Mouse (Mus musculus) hindbrain, embryonic 15.5 days (tissue): ENCODE data around the gene Tgfbr2. TPM values are rescaled to one million over a fixed set of nuclear protein-coding genes. Genes with fewer than 3 reads are reported as not detected.
A peak's percentile ranks its signal among the peaks of the same experiment; 100 is the strongest.
"Not testable (repeated sequence)": the region's sequence is repeated elsewhere in the genome, so short reads cannot be mapped to it uniquely, and the experiment has no call there.

Experiments used
- ATAC-seq: fragments of 200-750 bp; cut with Nextera tagmentation; 2 replicates; pipeline ENCODE4 v1.8.0; 2017; ENCODE audit warnings: low read depth, moderate number of reproducible peaks, moderate TSS enrichment; ENCODE audit not compliant: low FRiP score
- H3K27ac ChIP-seq: fragments of 300-500 bp; sonication (generic); replicated peaks from 2 replicates; pipeline ENCODE4 v1.5.1; 2015; ENCODE audit warnings: mild to moderate bottlenecking, inconsistent platforms
- H3K27me3 ChIP-seq: fragments of 300-500 bp; sonication (generic); 2 replicates; pipeline ENCODE4 v1.6.1; 2015; ENCODE audit warnings: control low read depth, inconsistent platforms
- H3K36me3 ChIP-seq: fragments of 300-500 bp; sonication (generic); 2 replicates; pipeline ENCODE4 v1.6.1; 2015; ENCODE audit warnings: control low read depth, inconsistent platforms
- H3K4me1 ChIP-seq: fragments of 300-500 bp; sonication (generic); replicated peaks from 2 replicates; pipeline ENCODE4 v1.6.1; 2015; ENCODE audit warnings: control low read depth, inconsistent platforms
- H3K4me2 ChIP-seq: fragments of 300-500 bp; sonication (generic); 2 replicates; pipeline ENCODE4 v1.6.1; 2015; ENCODE audit warnings: moderate library complexity, mild to moderate bottlenecking, inconsistent platforms
- H3K4me3 ChIP-seq: fragments of 300-500 bp; sonication (generic); 2 replicates; pipeline ENCODE4 v1.5.1; 2015; ENCODE audit warnings: mild to moderate bottlenecking, inconsistent platforms
- H3K9ac ChIP-seq: fragments of 300-500 bp; sonication (generic); 2 replicates; pipeline ENCODE4 v1.6.1; 2015; ENCODE audit warnings: inconsistent platforms
- H3K9me3 ChIP-seq: fragments of 300-500 bp; sonication (generic); 2 replicates; pipeline ENCODE4 v1.6.1; 2016; ENCODE audit warnings: control low read depth, inconsistent platforms
- whole genome bisulfite sequencing: fragments of 180-500 bp; shearing (Covaris S2); methylation state at CpG from one replicate; pipeline ENCODE4 v1.1.7; 2015; 5-methylcytosine and 5-hydroxymethylcytosine counted together
- polyA plus RNA-seq: library from polyadenylated mRNA; unstranded; fragments of >200 nt; fragmentation: Nextera tagmentation; extraction: Ambion mirVana; gene quantifications from 2 replicates; pipeline ENCODE4 v1.2.1, GENCODE M21; 2015

Tgfbr2 gene
- polyA plus RNA-seq, 1 experiment from 2014 or later: 9.8 TPM

DNA sequence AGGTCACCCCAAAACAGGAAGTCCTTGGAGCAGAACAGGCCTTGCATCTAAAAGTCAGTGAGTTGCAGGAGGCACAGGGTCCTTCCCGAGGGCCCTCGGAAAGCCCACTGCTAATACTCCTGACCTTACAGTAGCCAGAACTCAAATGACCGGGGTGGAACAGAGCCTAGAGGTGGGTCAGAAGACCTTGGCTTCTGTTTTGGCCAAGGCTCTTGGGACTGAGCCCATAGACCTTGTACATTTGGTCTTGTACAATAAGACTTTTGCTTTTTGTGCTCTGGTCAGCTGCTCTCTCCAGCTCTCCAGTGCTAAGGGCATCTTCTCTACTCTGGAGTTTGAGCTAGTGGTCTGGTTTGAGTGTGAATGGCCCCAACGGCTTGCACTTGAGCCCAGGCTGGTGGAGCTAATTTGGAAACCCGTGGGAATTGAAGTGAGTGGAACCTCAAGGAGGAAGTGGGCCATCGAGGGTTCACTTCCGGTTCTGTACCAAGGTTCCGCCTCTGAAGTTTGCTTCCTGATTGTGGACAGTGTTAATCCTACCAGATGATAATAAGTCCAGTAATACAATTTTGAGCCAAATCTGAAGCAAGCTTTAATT, 91.3 kb downstream of the Tgfbr2 start:
- no peak overlapping the region for H3K9ac ChIP-seq
- no peaks in the 10 kb centered on the region for H3K36me3 ChIP-seq
- H3K4me3 ChIP-seq: no peak overlapping the region
- WGBS: 88% methylated on average over 8 of the region's 8 CpGs
- H3K4me2 ChIP-seq: no peak overlapping the region
- no peaks in the 10 kb centered on the region for H3K9me3 ChIP-seq
- H3K27ac ChIP-seq: no peak overlapping the region; the same call in 1 of the 2 replicates
- no peak for ATAC-seq
- H3K4me1 ChIP-seq: no peaks in the 10 kb centered on the region
- no peaks in the 10 kb centered on the region for H3K27me3 ChIP-seq

DNA sequence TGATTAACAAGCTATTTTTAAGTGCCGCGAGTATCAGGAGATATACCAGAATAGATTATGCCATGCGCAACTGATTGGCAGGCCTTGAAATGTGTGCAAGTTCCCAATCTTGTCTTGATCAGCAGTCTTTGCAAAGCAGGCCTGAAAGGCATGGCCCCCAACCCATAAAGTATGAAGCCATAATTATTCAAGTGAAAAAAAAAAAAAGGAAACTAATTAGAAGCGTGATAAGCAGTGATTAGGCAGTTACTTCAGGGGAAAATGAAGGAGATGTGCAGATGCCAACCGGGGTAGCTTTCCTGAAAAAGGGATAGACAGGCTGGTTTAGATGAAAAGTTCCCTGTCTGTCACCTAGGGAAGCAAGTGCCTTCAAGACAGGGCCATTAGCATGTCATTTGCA, 91.9 kb downstream of the Tgfbr2 start:
- H3K4me1 ChIP-seq: no peaks in the 10 kb centered on the region
- 65% methylated on average over 5 of the region's 5 CpGs for WGBS

DNA sequence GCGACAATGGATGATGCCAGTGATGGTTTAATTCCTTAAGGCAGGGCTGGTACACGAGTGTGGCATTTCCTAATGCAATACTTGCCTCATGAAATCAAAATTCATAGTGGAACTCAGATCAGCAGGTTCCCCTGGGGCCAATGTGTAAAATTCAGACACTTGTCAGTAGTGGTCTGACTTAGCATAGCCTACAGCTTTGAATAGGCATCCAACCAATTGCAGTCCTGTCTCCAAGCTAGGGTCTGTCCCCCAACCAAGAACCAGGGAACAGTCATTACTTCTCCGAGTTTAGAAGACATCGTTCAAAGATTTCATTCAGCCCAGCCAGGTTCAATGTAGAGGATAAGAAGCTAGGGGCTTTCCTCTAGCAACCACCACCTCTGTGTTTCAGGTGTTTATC, 93.4 kb downstream of the Tgfbr2 start:
- no peaks in the 10 kb centered on the region for H3K4me1 ChIP-seq
- no peaks in the 10 kb centered on the region for H3K9me3 ChIP-seq
- ATAC-seq: no peak
- no peak overlapping the region for H3K4me3 ChIP-seq
- no peak overlapping the region for H3K27ac ChIP-seq
- H3K36me3 ChIP-seq: no peaks in the 10 kb centered on the region
- no peak overlapping the region for H3K4me2 ChIP-seq
- no peak overlapping the region for H3K9ac ChIP-seq
- WGBS: 79% methylated on average over 4 of the region's 4 CpGs
- H3K27me3 ChIP-seq: no peaks in the 10 kb centered on the region

More for the DNA sequence above, 91.9 kb downstream of the Tgfbr2 start:
- Histone ChIP-seq H3K27me3 (no peaks in the 10 kb centered on the region), H3K4me3 (no peak overlapping the region), H3K9me3 (no peaks in the 10 kb centered on the region), H3K4me2 (no peak overlapping the region), H3K27ac (no peak overlapping the region; the same call in 1 of the 2 replicates), H3K36me3 (no peaks in the 10 kb centered on the region), H3K9ac (no peak overlapping the region)
- ATAC-seq: no peak

DNA sequence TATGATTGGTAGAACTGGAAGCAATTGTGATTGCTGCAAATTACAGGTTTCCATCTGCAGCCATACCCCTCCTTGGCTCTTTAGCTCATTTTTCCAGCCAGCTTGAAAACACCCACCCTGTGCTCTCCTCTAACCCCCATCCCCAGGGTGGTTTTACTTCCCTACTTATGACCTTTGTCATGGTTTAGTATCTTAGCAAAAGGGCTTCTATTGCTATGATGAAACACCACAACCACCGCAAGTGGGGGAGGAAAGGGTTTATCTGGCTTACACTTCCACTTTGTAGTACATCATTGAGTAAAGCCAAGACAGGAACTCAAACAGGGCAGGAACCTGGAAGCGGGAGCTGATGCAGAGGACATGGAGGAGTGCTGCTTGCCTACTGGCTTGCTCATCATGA, 97.7 kb downstream of the Tgfbr2 start:
- Histone ChIP-seq H3K27ac (no peak overlapping the region), H3K4me1 (no peaks in the 10 kb centered on the region), H3K9ac (no peak overlapping the region), H3K27me3 (no peaks in the 10 kb centered on the region), H3K9me3 (no peaks in the 10 kb centered on the region), H3K36me3 (no peaks in the 10 kb centered on the region), H3K4me3 (no peak overlapping the region), H3K4me2 (no peak overlapping the region)
- 97% methylated on average over 2 of the region's 2 CpGs for WGBS
- no peak for ATAC-seq

DNA sequence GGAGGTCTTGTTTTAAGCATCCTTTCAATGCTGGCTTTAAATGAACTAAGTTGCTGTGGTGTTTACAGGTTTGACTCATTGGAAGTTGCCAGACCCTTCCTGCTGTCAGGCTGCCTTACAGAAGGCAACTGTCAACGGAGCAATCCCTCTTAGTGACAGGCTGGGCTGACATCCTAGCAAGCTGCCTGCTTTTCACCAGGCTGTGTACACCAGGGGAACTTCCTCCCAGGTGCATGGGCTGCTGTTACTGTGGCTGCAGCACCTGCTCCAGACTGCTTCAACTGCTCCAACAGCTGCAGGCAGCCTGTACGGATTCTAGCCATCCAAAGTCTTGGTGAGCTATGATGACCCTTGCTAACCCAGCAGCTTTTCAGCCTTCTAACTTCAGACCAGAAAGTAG, 98.2 kb downstream of the Tgfbr2 start:
- Histone ChIP-seq H3K4me2 (no peak overlapping the region), H3K4me3 (no peak overlapping the region), H3K27me3 (no peaks in the 10 kb centered on the region), H3K36me3 (no peaks in the 10 kb centered on the region), H3K4me1 (no peaks in the 10 kb centered on the region), H3K27ac (no peak overlapping the region), H3K9ac (no peak overlapping the region), H3K9me3 (no peaks in the 10 kb centered on the region)
- ATAC-seq: no peak
- WGBS: 74% methylated on average over 2 of the region's 2 CpGs

GRCm38 (mm10) chr9:116076163-116076562, 99.0 kb downstream of the Tgfbr2 start:
- no peaks in the 10 kb centered on the region for H3K36me3 ChIP-seq
- H3K9me3 ChIP-seq: no peaks in the 10 kb centered on the region
- ATAC-seq: no peak
- no peak overlapping the region for H3K27ac ChIP-seq
- 73% methylated on average over 4 of the region's 4 CpGs for WGBS
- H3K27me3 ChIP-seq: no peaks in the 10 kb centered on the region
- H3K4me1 ChIP-seq: 0 out of 2 replicates have a peak, but pooled peaks cover under 1% of the 10 kb centered on the region
- H3K4me3 ChIP-seq: no peak overlapping the region
- H3K4me2 ChIP-seq: no peak overlapping the region
- H3K9ac ChIP-seq: no peak overlapping the region

- not testable (repeated sequence) for H3K4me3 ChIP-seq, H3K27ac ChIP-seq, H3K4me2 ChIP-seq, H3K27me3 ChIP-seq, H3K9ac ChIP-seq, H3K36me3 ChIP-seq, H3K9me3 ChIP-seq, ATAC-seq, H3K4me1 ChIP-seq
- WGBS: 92% methylated on average over 1 of the region's 1 CpGs
These were observed 103.6 kb downstream of the Tgfbr2 start for GRCm38 (mm10) chr9:116071561-116071960.

DNA sequence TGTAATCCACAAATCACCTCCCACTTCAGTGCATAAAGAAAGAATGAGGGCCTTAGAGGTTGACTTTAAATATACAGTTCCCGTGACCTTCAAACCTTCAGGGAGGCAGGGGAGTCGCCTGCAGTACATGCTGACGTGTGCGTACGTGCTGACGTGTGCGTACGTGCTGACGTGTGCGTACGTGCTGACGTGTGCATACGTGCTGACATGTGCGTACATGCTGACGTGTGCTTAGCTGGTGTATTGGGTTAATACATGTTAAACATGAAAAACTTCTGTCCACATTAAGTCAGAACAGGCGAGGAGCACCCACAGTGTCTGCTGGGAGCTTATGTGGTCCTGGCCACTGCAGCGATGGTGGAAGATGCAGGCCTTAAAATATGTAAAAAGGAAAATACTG, 110.4 kb downstream of the Tgfbr2 start:
- H3K27ac ChIP-seq: no peak overlapping the region
- no peak overlapping the region for H3K4me3 ChIP-seq
- ATAC-seq: no peak
- H3K4me2 ChIP-seq: no peak overlapping the region
- H3K9ac ChIP-seq: no peak overlapping the region
- H3K4me1 ChIP-seq: no peaks in the 10 kb centered on the region
- WGBS: 90% methylated on average over 17 of the region's 17 CpGs
- no peaks in the 10 kb centered on the region for H3K27me3 ChIP-seq
- no peaks in the 10 kb centered on the region for H3K36me3 ChIP-seq
- no peaks in the 10 kb centered on the region for H3K9me3 ChIP-seq

DNA sequence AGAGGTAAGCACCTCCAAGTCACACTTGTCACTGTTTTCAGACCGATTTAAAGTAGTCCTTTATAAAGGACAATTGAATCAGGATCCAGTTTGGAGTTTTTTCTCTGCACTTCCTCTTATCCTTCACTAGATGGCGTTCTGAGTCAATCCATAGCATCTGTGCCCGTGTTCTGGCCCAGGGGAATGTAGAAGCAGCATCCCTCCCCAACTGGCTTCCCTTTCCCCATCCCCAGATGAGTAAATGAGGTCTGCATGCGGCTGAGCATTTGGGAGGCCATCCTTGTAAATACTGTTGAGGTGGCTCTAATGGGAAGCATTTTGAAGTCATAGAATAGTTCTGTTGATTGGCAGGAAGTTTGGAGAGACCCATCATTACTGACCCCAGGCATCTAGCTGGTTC, 114.5 kb downstream of the Tgfbr2 start:
- H3K27ac ChIP-seq: no peak overlapping the region
- WGBS: 11% methylated on average over 4 of the region's 4 CpGs
- no peak for ATAC-seq

GRCm38 (mm10) chr9:116059156-116059555, 116.0 kb downstream of the Tgfbr2 start:
- Histone ChIP-seq H3K4me1 (no peaks in the 10 kb centered on the region; the same call in 1 of the 2 replicates), H3K9ac (no peak overlapping the region), H3K27me3 (no peaks in the 10 kb centered on the region), H3K9me3 (no peaks in the 10 kb centered on the region), H3K27ac (no peak overlapping the region), H3K4me3 (no peak overlapping the region), H3K36me3 (no peaks in the 10 kb centered on the region), H3K4me2 (no peak overlapping the region)
- peak; percentile 63; the same call in 1 of the 2 replicates for ATAC-seq
- WGBS: 65% methylated on average over 4 of the region's 4 CpGs

More for the DNA sequence above, 114.5 kb downstream of the Tgfbr2 start:
- Histone ChIP-seq H3K4me3 (no peak overlapping the region), H3K36me3 (no peaks in the 10 kb centered on the region), H3K27me3 (no peaks in the 10 kb centered on the region), H3K9me3 (no peaks in the 10 kb centered on the region), H3K4me1 (no peaks in the 10 kb centered on the region; the same call in 1 of the 2 replicates), H3K9ac (no peak overlapping the region), H3K4me2 (no peak overlapping the region)

DNA sequence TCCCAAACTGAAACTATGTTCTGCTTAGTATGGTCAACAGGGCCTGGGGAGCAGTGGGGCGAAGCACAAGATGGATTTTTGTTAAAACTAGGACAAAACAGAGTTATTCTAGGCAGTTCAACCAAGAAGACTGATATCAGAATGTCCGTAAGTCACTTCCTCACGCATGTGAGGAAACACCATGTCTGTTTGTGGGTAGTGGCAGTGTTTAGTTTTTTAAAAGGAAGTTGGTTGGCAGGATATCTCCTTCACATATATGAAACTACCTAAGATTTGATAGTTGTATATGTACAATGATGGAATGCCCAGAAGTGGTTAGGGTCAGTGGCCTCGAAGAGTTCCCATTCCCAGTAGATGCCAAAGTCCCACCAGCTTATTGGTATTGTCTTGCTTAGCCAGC, 116.7 kb downstream of the Tgfbr2 start:
- H3K9me3 ChIP-seq: no peaks in the 10 kb centered on the region
- no peak overlapping the region for H3K4me3 ChIP-seq
- 96% methylated on average over 4 of the region's 4 CpGs for WGBS
- H3K9ac ChIP-seq: no peak overlapping the region
- H3K27ac ChIP-seq: no peak overlapping the region
- H3K27me3 ChIP-seq: no peaks in the 10 kb centered on the region
- H3K4me1 ChIP-seq: no peaks in the 10 kb centered on the region; the same call in 1 of the 2 replicates
- no peaks in the 10 kb centered on the region for H3K36me3 ChIP-seq
- no peak for ATAC-seq
- no peak overlapping the region for H3K4me2 ChIP-seq

DNA sequence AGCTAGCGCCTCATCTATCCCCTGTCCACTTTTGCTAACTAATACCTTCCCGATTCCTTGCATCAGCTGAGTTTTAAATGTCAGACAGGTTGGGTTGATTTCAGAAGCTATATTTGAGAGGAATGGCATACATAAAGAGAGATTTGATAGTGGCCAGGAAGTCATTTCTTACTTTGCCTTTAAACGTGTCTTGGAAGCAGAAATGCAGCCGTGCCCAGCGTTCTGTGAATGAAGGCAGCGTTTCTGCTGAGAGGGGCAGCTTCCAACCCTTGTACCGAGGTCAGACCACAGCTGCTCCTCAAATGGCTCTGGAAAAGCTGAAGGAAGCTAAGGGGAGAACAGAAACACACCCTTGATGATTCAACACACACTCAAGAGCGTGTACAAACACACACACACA, 121.2 kb downstream of the Tgfbr2 start:
- no peak overlapping the region for H3K9ac ChIP-seq
- H3K4me2 ChIP-seq: no peak overlapping the region
- no peak overlapping the region for H3K27ac ChIP-seq
- H3K9me3 ChIP-seq: no peaks in the 10 kb centered on the region
- no peak overlapping the region for H3K4me3 ChIP-seq
- H3K27me3 ChIP-seq: no peaks in the 10 kb centered on the region
- 75% methylated on average over 8 of the region's 8 CpGs for WGBS
- H3K4me1 ChIP-seq: no peaks in the 10 kb centered on the region
- ATAC-seq: no peak
- H3K36me3 ChIP-seq: no peaks in the 10 kb centered on the region

DNA sequence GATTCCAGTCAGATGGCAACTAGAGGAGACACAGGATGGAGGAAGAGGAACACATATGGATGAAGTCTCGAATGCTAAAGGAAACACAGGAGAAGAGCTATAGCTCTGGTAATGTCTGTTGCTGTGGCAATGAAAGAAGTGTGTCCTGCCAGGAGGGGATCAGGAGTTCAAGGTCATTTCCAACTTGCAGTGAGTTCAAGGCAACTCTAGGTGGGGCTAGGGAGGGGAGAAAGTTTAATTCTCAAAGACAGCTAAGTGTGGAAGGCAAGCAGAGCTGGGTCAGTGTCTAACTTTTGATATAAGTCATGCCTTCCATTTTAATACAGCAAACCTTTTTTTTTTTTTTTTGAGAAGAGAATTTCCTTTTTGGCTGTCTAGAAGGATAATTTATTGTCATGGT, 125.2 kb downstream of the Tgfbr2 start:
- no peak for ATAC-seq
- WGBS: 96% methylated on average over 1 of the region's 1 CpGs

More for the DNA sequence above, 125.2 kb downstream of the Tgfbr2 start:
- Histone ChIP-seq H3K9me3 (no peaks in the 10 kb centered on the region), H3K4me3 (no peak overlapping the region), H3K27ac (no peak overlapping the region), H3K4me2 (no peak overlapping the region), H3K4me1 (no peaks in the 10 kb centered on the region), H3K27me3 (no peaks in the 10 kb centered on the region), H3K36me3 (no peaks in the 10 kb centered on the region), H3K9ac (no peak overlapping the region)
